Mouse (Mus musculus): Measurements from ENCODE around the gene S1pr3. TPM values are rescaled to one million over a fixed set of nuclear protein-coding genes. Genes with fewer than 3 reads are reported as not detected.

S1pr3 gene
- polyA plus RNA-seq, 1 experiment = 143 TPM

GRCm38 (mm10) chr13:51435146-51435545 lies 26.7 kb downstream of the S1pr3 start:
- no peak for TF ChIP-seq CTCF (IDR thresholded peaks at IDR 0.05; ENCODE audit: borderline replicate concordance, insufficient read depth, low read length)
- no peak for TF ChIP-seq POLR2A (IDR thresholded peaks at IDR 0.05; ENCODE audit: low read depth, low read length)
- Histone ChIP-seq H3K4me1 (ENCODE audit: control insufficient read depth, insufficient read depth, low read length) (no peaks in the 10 kb centered on the region), H3K27ac (ENCODE audit: insufficient read depth, low read length) (no peak overlapping the region), H3K4me3 (ENCODE audit: insufficient read depth, low read length) (no peak overlapping the region)

DNA sequence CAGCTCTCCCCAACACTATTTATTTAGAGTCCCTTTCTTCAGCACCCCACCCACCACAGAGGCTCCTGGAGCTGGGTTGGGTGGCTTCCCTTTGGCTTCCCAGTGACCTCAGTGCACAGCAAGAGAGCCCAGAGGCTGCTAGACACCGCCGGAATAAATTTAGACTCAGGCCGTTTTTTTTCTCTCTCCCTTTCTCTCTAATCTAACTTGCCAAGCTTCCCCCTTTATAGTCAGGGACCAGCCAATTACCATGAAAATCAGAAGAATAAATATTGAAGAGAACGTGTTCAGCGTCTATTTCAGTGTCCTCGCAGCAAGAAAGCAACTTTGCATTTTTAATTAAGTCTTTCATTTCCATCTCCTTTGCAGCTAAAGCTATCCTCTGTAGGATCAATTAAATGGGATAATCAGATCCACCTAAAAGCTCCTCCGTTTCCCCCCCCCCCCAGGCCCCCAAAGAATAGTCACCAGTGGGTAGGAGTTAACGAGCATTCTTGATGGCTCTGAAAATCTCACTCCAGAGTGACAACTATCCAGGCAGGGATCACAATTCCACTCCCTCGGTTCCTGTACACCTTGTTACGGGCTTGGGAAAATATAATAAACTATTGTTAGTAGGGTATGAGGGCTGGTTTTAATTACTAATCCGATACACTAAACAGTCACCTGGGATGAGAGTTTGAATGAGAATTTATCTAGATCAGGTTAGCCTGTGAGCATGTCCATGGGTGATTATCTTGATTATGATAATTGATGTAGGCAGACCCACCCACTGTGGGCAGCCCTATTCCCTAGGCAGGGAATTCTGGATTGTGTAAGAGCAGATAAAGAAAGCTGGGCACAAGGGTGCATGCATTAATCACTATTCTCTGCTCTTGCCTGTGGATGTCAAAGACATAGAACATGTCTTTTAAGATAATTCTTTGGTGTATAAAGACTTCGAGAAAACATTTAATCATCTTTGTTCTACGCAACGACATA lies 29.0 kb downstream of the S1pr3 start:
- Histone ChIP-seq H3K27ac (ENCODE audit: insufficient read depth, low read length) (no peak overlapping the region), H3K4me3 (ENCODE audit: insufficient read depth, low read length) (no peak overlapping the region), H3K4me1 (ENCODE audit: control insufficient read depth, insufficient read depth, low read length) (no peaks in the 10 kb centered on the region)
- TF ChIP-seq POLR2A (IDR thresholded peaks at IDR 0.05; ENCODE audit: low read depth, low read length) (no peak), CTCF (IDR thresholded peaks at IDR 0.05; ENCODE audit: borderline replicate concordance, insufficient read depth, low read length) (no peak)

- Histone ChIP-seq H3K4me1 (ENCODE audit: control insufficient read depth, insufficient read depth, low read length) (no peaks in the 10 kb centered on the region), H3K4me3 (ENCODE audit: insufficient read depth, low read length) (no peak overlapping the region), H3K27ac (ENCODE audit: insufficient read depth, low read length) (no peak overlapping the region)
- TF ChIP-seq CTCF (IDR thresholded peaks at IDR 0.05; ENCODE audit: borderline replicate concordance, insufficient read depth, low read length) = no peak
- no peak for TF ChIP-seq POLR2A (IDR thresholded peaks at IDR 0.05; ENCODE audit: low read depth, low read length)
Observed at GRCm38 (mm10) chr13:51442922-51443321, 34.5 kb downstream of the S1pr3 start.

- H3K27ac ChIP-seq (ENCODE audit: insufficient read depth, low read length) = no peak overlapping the region
- TF ChIP-seq CTCF (IDR thresholded peaks at IDR 0.05; ENCODE audit: borderline replicate concordance, insufficient read depth, low read length) (no peak), POLR2A (IDR thresholded peaks at IDR 0.05; ENCODE audit: low read depth, low read length) (no peak)
- no peaks in the 10 kb centered on the region for H3K4me1 ChIP-seq (ENCODE audit: control insufficient read depth, insufficient read depth, low read length)
- H3K4me3 ChIP-seq (ENCODE audit: insufficient read depth, low read length) = no peak overlapping the region
Observed at GRCm38 (mm10) chr13:51446550-51446949, 38.1 kb downstream of the S1pr3 start.

- Histone ChIP-seq H3K27ac (ENCODE audit: insufficient read depth, low read length) (no peak overlapping the region), H3K4me3 (ENCODE audit: insufficient read depth, low read length) (no peak overlapping the region), H3K4me1 (ENCODE audit: control insufficient read depth, insufficient read depth, low read length) (no peaks in the 10 kb centered on the region)
- no peak for TF ChIP-seq CTCF (IDR thresholded peaks at IDR 0.05; ENCODE audit: borderline replicate concordance, insufficient read depth, low read length)
- TF ChIP-seq POLR2A (IDR thresholded peaks at IDR 0.05; ENCODE audit: low read depth, low read length) = no peak
Observed at GRCm38 (mm10) chr13:51456190-51456878, 47.9 kb downstream of the S1pr3 start.

DNA sequence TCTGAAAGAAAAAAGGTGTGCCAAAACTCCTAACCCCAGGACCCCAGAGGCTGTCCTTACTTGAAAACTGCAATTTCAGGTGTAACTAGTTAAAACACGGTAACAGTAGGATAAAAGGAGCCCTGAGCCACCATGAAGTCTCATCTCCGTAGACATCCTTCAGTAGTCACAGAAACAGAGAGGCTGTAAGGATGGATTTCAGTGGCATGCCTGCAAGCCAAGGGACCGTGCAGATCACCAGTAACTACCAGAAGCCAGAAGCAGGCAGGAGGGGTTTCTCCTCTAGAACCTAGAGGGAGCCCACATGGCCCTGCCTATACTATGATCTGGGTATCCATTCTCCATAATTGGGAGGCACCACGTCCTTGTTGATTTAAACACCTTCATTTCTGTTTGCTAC lies 55.9 kb downstream of the S1pr3 start:
- Histone ChIP-seq H3K4me1 (ENCODE audit: control insufficient read depth, insufficient read depth, low read length) (no peaks in the 10 kb centered on the region), H3K27ac (ENCODE audit: insufficient read depth, low read length) (no peak overlapping the region), H3K4me3 (ENCODE audit: insufficient read depth, low read length) (no peak overlapping the region)
- TF ChIP-seq POLR2A (IDR thresholded peaks at IDR 0.05; ENCODE audit: low read depth, low read length) (no peak), CTCF (IDR thresholded peaks at IDR 0.05; ENCODE audit: borderline replicate concordance, insufficient read depth, low read length) (no peak)

DNA sequence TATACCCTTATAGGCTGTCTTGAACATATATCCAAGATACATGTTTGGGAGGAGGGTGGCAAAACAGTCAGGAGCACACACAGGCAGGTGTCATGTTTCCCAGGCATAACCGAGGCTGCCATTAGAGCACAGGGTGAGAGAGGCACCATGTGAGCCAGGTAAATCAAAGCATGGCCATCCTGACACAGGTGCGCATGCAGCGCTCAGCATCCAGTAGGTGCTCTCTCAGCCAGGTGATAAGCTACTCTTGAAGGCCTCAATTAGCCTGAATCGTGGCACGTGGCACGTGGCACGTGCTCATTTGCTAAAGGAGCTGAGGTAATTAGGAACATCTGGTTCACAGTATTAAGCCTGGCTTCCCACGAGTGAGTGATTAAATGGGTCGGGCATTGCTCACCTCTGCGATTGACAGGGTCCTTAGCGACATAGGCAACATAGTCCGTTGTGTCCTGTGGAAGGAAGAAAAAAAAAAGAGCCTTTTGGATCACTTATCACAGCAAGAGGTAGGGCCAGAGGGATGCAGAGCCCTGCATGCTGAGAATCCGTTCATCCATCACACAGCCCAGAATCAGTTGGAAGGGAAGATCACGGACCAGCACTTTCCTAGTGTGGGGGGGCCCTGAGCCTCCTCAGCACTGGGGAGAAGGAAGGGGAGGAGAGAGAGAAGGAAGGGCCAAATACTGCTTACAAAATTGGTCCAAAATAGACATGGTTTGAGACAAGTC lies 57.8 kb downstream of the S1pr3 start:
- TF ChIP-seq CTCF (IDR thresholded peaks at IDR 0.05; ENCODE audit: borderline replicate concordance, insufficient read depth, low read length) = no peak
- TF ChIP-seq POLR2A (IDR thresholded peaks at IDR 0.05; ENCODE audit: low read depth, low read length) = no peak

DNA sequence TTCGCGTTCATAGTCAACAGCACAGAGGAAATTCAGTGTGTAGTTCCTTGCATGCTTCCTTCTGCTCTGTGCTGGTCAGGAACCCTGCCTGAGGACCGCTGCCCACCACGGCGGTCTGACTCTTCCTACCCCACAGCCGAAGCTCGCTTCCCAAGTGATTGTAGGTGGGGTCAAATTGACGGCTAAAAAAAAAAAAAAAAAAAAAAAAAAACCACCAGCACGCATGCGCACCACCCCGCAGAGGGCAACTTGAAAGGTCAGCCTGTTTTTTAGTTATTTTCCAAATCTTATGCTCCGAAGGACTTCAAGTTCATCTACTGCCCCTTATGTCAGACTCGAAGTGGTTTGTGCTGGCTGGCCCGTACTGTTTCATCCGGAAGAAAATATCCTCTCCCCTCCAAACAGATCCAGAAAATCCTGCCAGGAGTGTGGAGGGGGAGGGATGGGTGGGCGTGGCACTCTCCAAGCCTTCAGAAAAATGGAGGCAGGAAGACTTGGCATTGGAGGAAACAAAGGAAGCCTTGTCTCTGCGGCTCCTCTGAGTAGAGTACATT lies 60.3 kb downstream of the S1pr3 start:
- Histone ChIP-seq H3K4me3 (ENCODE audit: insufficient read depth, low read length) (no peak overlapping the region), H3K4me1 (ENCODE audit: control insufficient read depth, insufficient read depth, low read length) (no peaks in the 10 kb centered on the region), H3K27ac (ENCODE audit: insufficient read depth, low read length) (no peak overlapping the region)
- TF ChIP-seq CTCF (IDR thresholded peaks at IDR 0.05; ENCODE audit: borderline replicate concordance, insufficient read depth, low read length) (no peak), POLR2A (IDR thresholded peaks at IDR 0.05; ENCODE audit: low read depth, low read length) (no peak)

More for the DNA sequence above, 57.8 kb downstream of the S1pr3 start:
- no peak overlapping the region for H3K27ac ChIP-seq (ENCODE audit: insufficient read depth, low read length)
- H3K4me3 ChIP-seq (ENCODE audit: insufficient read depth, low read length) = no peak overlapping the region
- no peaks in the 10 kb centered on the region for H3K4me1 ChIP-seq (ENCODE audit: control insufficient read depth, insufficient read depth, low read length)

Other genes starting within 250 kb of the S1pr3 start
- gene Nxnl2, start 237.6 kb upstream of the S1pr3 start, polyA plus RNA-seq (2011; ENCODE audit: insufficient read length, low read depth, missing spikeins) = 0.84 TPM in 1 of 2 replicates, not detected in the other
- 0.43 and 0.68 TPM in 2 replicates for gene Shc3, start 160.8 kb downstream of the S1pr3 start, polyA plus RNA-seq (2011; ENCODE audit: insufficient read length, low read depth, missing spikeins)
- gene Cks2, start 236.6 kb downstream of the S1pr3 start, polyA plus RNA-seq (2011; ENCODE audit: insufficient read length, low read depth, missing spikeins) = 102 and 144 TPM in 2 replicates
- gene Secisbp2, start 243.1 kb downstream of the S1pr3 start, polyA plus RNA-seq (2011; ENCODE audit: insufficient read length, low read depth, missing spikeins) = 12.2 and 15.7 TPM in 2 replicates